Mouse (Mus musculus) intestine, postnatal 0 days (tissue): ENCODE results near the gene Cenpe. TPM values are rescaled to one million over a fixed set of nuclear protein-coding genes. Genes with fewer than 3 reads are reported as not detected.

Experiments
- ATAC-seq: fragments of 200-750 bp; cut with Nextera tagmentation; 2 replicates; pipeline ENCODE4 v1.8.0; 2017; ENCODE audit warnings: mild to moderate bottlenecking, moderate TSS enrichment, moderate library complexity
- H3K27ac ChIP-seq: fragments of 300-500 bp; sonication (generic); 2 replicates; pipeline ENCODE4 v1.5.1; 2014; ENCODE audit warnings: mild to moderate bottlenecking, low read depth, low read length, moderate library complexity
- H3K27me3 ChIP-seq: fragments of 300-500 bp; sonication (generic); replicated peaks from 2 replicates; pipeline ENCODE4 v1.6.1; 2014; ENCODE audit warnings: low read length, mixed read lengths; ENCODE audit not compliant: control insufficient read depth, insufficient read depth
- H3K36me3 ChIP-seq: fragments of 300-500 bp; sonication (generic); 2 replicates; pipeline ENCODE4 v1.6.1; 2014; ENCODE audit warnings: mild to moderate bottlenecking, moderate library complexity; ENCODE audit not compliant: control insufficient read depth, insufficient read depth
- H3K4me1 ChIP-seq: fragments of 300-500 bp; sonication (generic); replicated peaks from 2 replicates; pipeline ENCODE4 v1.6.1; 2014; ENCODE audit warnings: antibody characterized with exemption, low read length, mixed read lengths; ENCODE audit not compliant: control insufficient read depth, insufficient read depth
- H3K4me2 ChIP-seq: fragments of 300-500 bp; sonication (generic); replicated peaks from 2 replicates; pipeline ENCODE4 v1.6.1; 2014; ENCODE audit warnings: low read depth, mild to moderate bottlenecking, moderate library complexity
- H3K4me3 ChIP-seq: fragments of 300-500 bp; sonication (generic); 2 replicates; pipeline ENCODE4 v1.5.1; 2014; ENCODE audit warnings: low read depth, low read length
- H3K9ac ChIP-seq: fragments of 300-500 bp; sonication (generic); 2 replicates; pipeline ENCODE4 v1.6.1; 2014; ENCODE audit warnings: mild to moderate bottlenecking, low read depth, low read length
- H3K9me3 ChIP-seq: fragments of 300-500 bp; sonication (generic); 2 replicates; pipeline ENCODE4 v1.6.1; 2016; ENCODE audit warnings: mixed run types; ENCODE audit not compliant: control insufficient read depth
- CTCF ChIP-seq: sonication (generic); IDR thresholded peaks from 2 replicates; pipeline ENCODE4 v1.5.1; 2016; ENCODE audit warnings: low read depth, mild to moderate bottlenecking, control low read depth, antibody characterized with exemption, moderate library complexity
- WGBS: fragments of 180-500 bp; shearing (Covaris S2); extraction: QIAGEN DNeasy Blood & Tissue Kit; methylation state at CpG from one replicate; pipeline ENCODE4 v1.1.7; 2014; 5-methylcytosine and 5-hydroxymethylcytosine counted together
- polyA plus RNA-seq: library from polyadenylated mRNA; unstranded; fragments of >200 nt; fragmentation: Nextera tagmentation; extraction: Ambion mirVana; gene quantifications from 2 replicates; pipeline ENCODE4 v1.2.1, GENCODE M21; 2015

The Cenpe gene
- polyA plus RNA-seq, 1 experiment from 2014 or later: 5.4 TPM

- TF ChIP-seq CTCF: no peak
- Histone ChIP-seq H3K27me3 (no peaks in the 10 kb centered on the region), H3K4me1 (no peaks in the 10 kb centered on the region), H3K9me3 (no peaks in the 10 kb centered on the region), H3K9ac (no peak overlapping the region), H3K4me2 (no peak overlapping the region), H3K36me3 (peaks cover 55% of the 10 kb centered on the region), H3K4me3 (no peak overlapping the region), H3K27ac (no peak overlapping the region)
- 91% methylated on average over 6 of the region's 6 CpGs for WGBS
- ATAC-seq: no peak
These were observed 39.5 kb downstream of the Cenpe start for GRCm38 (mm10) chr3:135251825-135252224.

- Histone ChIP-seq H3K27ac (no peak overlapping the region), H3K9ac (no peak overlapping the region), H3K4me2 (no peak overlapping the region), H3K4me3 (no peak overlapping the region), H3K4me1 (no peaks in the 10 kb centered on the region), H3K36me3 (peaks cover 56% of the 10 kb centered on the region), H3K27me3 (no peaks in the 10 kb centered on the region), H3K9me3 (no peaks in the 10 kb centered on the region)
- ATAC-seq: no peak
- no peak for TF ChIP-seq CTCF
These were observed 42.4 kb downstream of the Cenpe start for GRCm38 (mm10) chr3:135254784-135255183.

DNA sequence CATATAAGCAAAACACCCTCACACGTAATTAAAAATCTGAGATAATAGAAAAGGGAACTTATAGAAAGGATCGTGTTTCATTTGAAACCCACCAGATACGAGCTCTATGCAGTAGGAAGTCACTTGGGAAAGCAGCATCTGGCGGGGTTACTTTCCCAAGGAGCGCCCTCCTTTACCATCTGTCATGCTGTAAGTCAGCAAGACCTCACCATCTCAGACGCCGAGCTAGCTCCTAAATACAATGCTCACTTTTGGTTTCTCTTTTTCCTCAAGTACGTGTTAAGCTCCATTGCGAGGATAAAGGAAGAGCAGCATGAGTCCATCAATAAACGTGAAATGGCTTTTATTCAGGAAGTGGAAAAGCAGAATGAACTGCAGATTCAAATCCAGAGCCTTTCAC lies 46.6 kb downstream of the Cenpe start:
- Histone ChIP-seq H3K9me3 (no peaks in the 10 kb centered on the region), H3K4me3 (no peak overlapping the region), H3K27me3 (no peaks in the 10 kb centered on the region), H3K4me2 (no peak overlapping the region), H3K9ac (no peak overlapping the region), H3K4me1 (no peaks in the 10 kb centered on the region), H3K27ac (no peak overlapping the region), H3K36me3 (peaks cover 61% of the 10 kb centered on the region)
- 89% methylated on average over 10 of the region's 10 CpGs for WGBS
- TF ChIP-seq CTCF: no peak
- no peak for ATAC-seq

- ATAC-seq: no peak
- H3K4me1 ChIP-seq: no peaks in the 10 kb centered on the region
- H3K4me2 ChIP-seq: no peak overlapping the region
- 95% methylated on average over 7 of the region's 7 CpGs for WGBS
- H3K27ac ChIP-seq: no peak overlapping the region
- peaks cover 73% of the 10 kb centered on the region for H3K36me3 ChIP-seq
- H3K9ac ChIP-seq: no peak overlapping the region
- no peaks in the 10 kb centered on the region for H3K27me3 ChIP-seq
- no peak for TF ChIP-seq CTCF
- H3K4me3 ChIP-seq: no peak overlapping the region
- no peaks in the 10 kb centered on the region for H3K9me3 ChIP-seq
These were observed 47.9 kb downstream of the Cenpe start for GRCm38 (mm10) chr3:135260233-135260632.

DNA sequence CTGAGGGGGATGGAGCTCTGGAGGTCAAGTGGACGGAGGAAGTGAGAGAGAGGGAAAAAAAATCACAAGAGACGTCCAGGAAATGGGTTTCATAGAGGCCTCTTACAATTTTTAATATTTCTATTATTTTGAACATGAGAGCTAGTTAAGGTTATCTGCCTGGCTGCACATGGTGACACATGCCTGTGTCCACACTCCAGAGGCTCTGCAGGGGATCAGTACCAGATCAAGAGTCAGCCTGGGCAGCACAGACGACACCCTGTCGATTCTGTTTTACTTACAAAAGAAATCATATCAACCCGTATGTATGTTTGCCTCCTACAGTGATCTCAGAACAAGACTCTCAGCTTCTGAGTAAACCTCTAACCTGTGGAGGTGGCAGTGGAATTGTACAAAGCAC lies 56.3 kb downstream of the Cenpe start:
- H3K9me3 ChIP-seq: no peaks in the 10 kb centered on the region
- peaks cover 63% of the 10 kb centered on the region for H3K36me3 ChIP-seq
- no peak overlapping the region for H3K4me3 ChIP-seq
- H3K4me2 ChIP-seq: no peak overlapping the region
- no peaks in the 10 kb centered on the region for H3K4me1 ChIP-seq
- TF ChIP-seq CTCF: no peak
- H3K9ac ChIP-seq: no peak overlapping the region
- ATAC-seq: no peak
- H3K27me3 ChIP-seq: no peaks in the 10 kb centered on the region
- WGBS: 91% methylated on average over 5 of the region's 5 CpGs
- H3K27ac ChIP-seq: no peak overlapping the region

DNA sequence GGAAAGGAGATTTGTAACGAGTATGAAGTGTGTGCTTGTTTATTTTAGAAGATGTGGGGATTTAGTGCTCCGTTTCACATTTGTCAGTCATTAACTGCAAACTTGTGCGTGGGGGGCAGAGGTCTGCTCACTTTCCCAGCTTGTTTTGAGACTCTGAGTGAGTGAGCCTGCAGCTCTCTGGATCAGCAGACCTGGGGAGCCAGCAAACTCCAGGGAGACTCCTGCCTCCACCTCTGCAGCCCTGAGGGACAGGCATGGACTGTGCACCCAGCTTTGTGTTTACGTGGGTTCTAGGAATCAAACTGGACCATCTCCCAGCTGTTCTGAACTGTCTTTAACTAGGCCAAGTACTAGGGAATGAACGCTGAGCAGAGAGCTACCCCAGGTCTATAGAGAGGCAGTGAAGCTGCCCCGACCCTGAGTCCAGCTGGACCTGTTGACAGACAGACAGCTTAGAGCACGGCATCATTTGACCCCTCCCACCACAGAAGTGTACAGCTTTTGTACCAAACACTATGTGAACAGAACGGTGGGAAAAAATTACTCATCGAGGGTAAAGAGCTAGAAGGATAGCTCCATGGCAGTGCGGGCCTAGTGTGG lies 57.2 kb downstream of the Cenpe start:
- H3K4me2 ChIP-seq: no peak overlapping the region
- ATAC-seq: no peak
- H3K9ac ChIP-seq: no peak overlapping the region
- H3K27me3 ChIP-seq: no peaks in the 10 kb centered on the region
- H3K9me3 ChIP-seq: no peaks in the 10 kb centered on the region
- peaks cover 55% of the 10 kb centered on the region for H3K36me3 ChIP-seq
- no peak overlapping the region for H3K27ac ChIP-seq
- H3K4me3 ChIP-seq: no peak overlapping the region
- H3K4me1 ChIP-seq: no peaks in the 10 kb centered on the region
- no peak for TF ChIP-seq CTCF
- WGBS: 67% methylated on average over 10 of the region's 10 CpGs

GRCm38 (mm10) chr3:135272627-135273026 lies 60.3 kb downstream of the Cenpe start:
- H3K4me3 ChIP-seq: no peak overlapping the region
- no peaks in the 10 kb centered on the region for H3K27me3 ChIP-seq
- H3K9me3 ChIP-seq: no peaks in the 10 kb centered on the region
- H3K27ac ChIP-seq: no peak overlapping the region
- no peak overlapping the region for H3K4me2 ChIP-seq
- H3K4me1 ChIP-seq: no peaks in the 10 kb centered on the region
- WGBS: 61% methylated on average over 12 of the region's 12 CpGs
- TF ChIP-seq CTCF: no peak
- no peak overlapping the region for H3K9ac ChIP-seq
- H3K36me3 ChIP-seq: peaks cover 39% of the 10 kb centered on the region
- no peak for ATAC-seq
